8 mouse cellular contexts compared by ENCODE assay signal in genomic region chr10:81518546-81518945, GRCm38 (mm10). TPM values are rescaled to one million over a fixed set of nuclear protein-coding genes. Genes with fewer than 3 reads are reported as not detected.
DNase-seq lines count a peak whose midpoint lies in the region; ATAC-seq and TF ChIP-seq lines count a peak whose summit lies in the region.

No protein-coding gene starts in this region.

- DNase-seq in heart, adult 2 months: peak; percentile 68 to 78
- DNase-seq in heart, embryonic 10.5 days (ENCODE audit: low spot score): no peak
- DNase-seq in CD4-positive, CD25-positive, alpha-beta regulatory T cell, adult 2 months (ENCODE audit: low read depth, low spot score): peak; percentile 87
- peak; percentile 76 for DNase-seq in adrenal gland, postnatal 25 days
- peak; percentile 80 for DNase-seq in gastrocnemius, adult 2 months
- peak; percentile 79 for DNase-seq in kidney, postnatal 14 days
- peak; percentile 86 for DNase-seq in testis, postnatal 10 days (ENCODE audit: low spot score)

- H3K36me3 ChIP-seq in heart, adult 2 months (ENCODE audit: control insufficient read depth, insufficient read depth, low read length): no peaks in the 10 kb centered on the region
- H3K36me3 ChIP-seq in heart, embryonic 10.5 days: peaks cover 9% of the 10 kb centered on the region

- TF ChIP-seq CTCF in heart, adult 2 months (IDR thresholded peaks at IDR 0.05): peak; percentile 92
- peak; percentile 87 for TF ChIP-seq CTCF in gastrocnemius, adult 2 months (IDR thresholded peaks at IDR 0.05)

- H3K9me3 ChIP-seq in heart, embryonic 10.5 days: no peaks in the 10 kb centered on the region

- ATAC-seq in megakaryocyte, adult 5-6 weeks (ENCODE audit: poor library complexity, severe bottlenecking): peak; percentile 42

- no peak overlapping the region for H3K27ac ChIP-seq in heart, adult 2 months
- H3K27ac ChIP-seq in heart, embryonic 10.5 days: no peak overlapping the region
- H3K27ac ChIP-seq in gastrocnemius, adult 2 months: no peak overlapping the region

- no peak overlapping the region for H3K4me3 ChIP-seq in heart, adult 2 months
- H3K4me3 ChIP-seq in heart, embryonic 10.5 days: no peak overlapping the region
- no peak overlapping the region for H3K4me3 ChIP-seq in gastrocnemius, adult 2 months

- no peaks in the 10 kb centered on the region for H3K79me2 ChIP-seq in heart, adult 2 months (replicated peaks; ENCODE audit: control insufficient read depth, insufficient read depth, low read length)

- H3K4me1 ChIP-seq in heart, adult 2 months (ENCODE audit: control insufficient read depth, insufficient read depth, low read length): peaks cover 6% of the 10 kb centered on the region
- H3K4me1 ChIP-seq in heart, embryonic 10.5 days: peaks cover 8% of the 10 kb centered on the region

- H3K27me3 ChIP-seq in heart, adult 2 months (ENCODE audit: control insufficient read depth, insufficient read depth, low read length): no peaks in the 10 kb centered on the region
- peaks cover 4% of the 10 kb centered on the region; the same call in 1 of the 2 replicates for H3K27me3 ChIP-seq in heart, embryonic 10.5 days (ENCODE audit: insufficient read depth, poor library complexity, severe bottlenecking)

- intact Hi-C loops in heart, adult 2 months (cut with DNase I): loop anchor here (5.0 kb wide), 1 partner anchor 34 kb away; no protein-coding TSS in a partner anchor
- intact Hi-C loops in gastrocnemius, adult 2 months (cut with DNase I): loop anchor here (5.0 kb wide), 1 partner anchor 34 kb away; no protein-coding TSS in a partner anchor

- H3K9ac ChIP-seq in heart, adult 2 months (ENCODE audit: low read depth, low read length): no peak overlapping the region

- WGBS in heart, adult 2 months: 21% methylated on average over 4 of the region's 4 CpGs
- 15% methylated on average over 4 of the region's 4 CpGs for WGBS in heart, embryonic 10.5 days

- no peak for TF ChIP-seq EP300 in heart, adult 2 months (IDR thresholded peaks at IDR 0.05; ENCODE audit: insufficient read depth, low read depth, low read length)

- no peak for TF ChIP-seq POLR2A in heart, adult 2 months (IDR thresholded peaks at IDR 0.05; ENCODE audit: insufficient read depth, low read depth, low read length)

RNA-seq across cellular contexts. Expression of gene Gna15, which starts 5.5 kb away (rescaled TPM):
- 1 to 10 TPM; 1.1 to 1.5 TPM for total RNA-seq in heart, adult 2 months (2021)
- polyA plus RNA-seq in heart, adult 2 months (2012; rRNA removed): 1.1 and 1.2 TPM in 2 replicates
- polyA plus RNA-seq in heart, embryonic 10.5 days (2016; fragmentation: Nextera tagmentation; extraction: Ambion mirVana): 2.8 and 4.8 TPM in 2 replicates
- 0.61 TPM in 1 of 2 replicates, not detected in the other for total RNA-seq in adrenal gland, postnatal 25 days (2021)
- under 1 TPM; 0.26 to 0.53 TPM for total RNA-seq in gastrocnemius, adult 2 months (2021)
- total RNA-seq in megakaryocyte, adult 5-6 weeks (2015): 34.3 and 35.9 TPM in 2 replicates
- 31.5 and 42.4 TPM in 2 replicates for total RNA-seq in megakaryocyte, adult 5-6 weeks (2017)

RNA-seq across cellular contexts. Expression of gene S1pr4, which starts 18.6 kb away (rescaled TPM):
- total RNA-seq in heart, adult 2 months (2021): 1 to 10 TPM in 1 of 2 experiments, under 1 TPM in 1; 0.81 to 1.1 TPM
- 2.0 and 3.1 TPM in 2 replicates for polyA plus RNA-seq in heart, adult 2 months (2012; rRNA removed)
- 0.46 and 0.83 TPM in 2 replicates for polyA plus RNA-seq in heart, embryonic 10.5 days (2016; fragmentation: Nextera tagmentation; extraction: Ambion mirVana)
- total RNA-seq in adrenal gland, postnatal 25 days (2021): 0.85 and 1.4 TPM in 2 replicates
- total RNA-seq in gastrocnemius, adult 2 months (2021): 1 to 10 TPM in 1 of 2 experiments, under 1 TPM in 1; 0.97 to 1.2 TPM
- total RNA-seq in megakaryocyte, adult 5-6 weeks (2015): 22.8 and 23.9 TPM in 2 replicates
- total RNA-seq in megakaryocyte, adult 5-6 weeks (2017): 28.1 and 29.3 TPM in 2 replicates

RNA-seq across cellular contexts. Expression of gene Ncln, which starts 22.4 kb away (rescaled TPM):
- total RNA-seq in heart, adult 2 months (2021): 10 to 100 TPM; 68.6 to 74.2 TPM
- polyA plus RNA-seq in heart, adult 2 months (2012; rRNA removed): 107 and 116 TPM in 2 replicates
- polyA plus RNA-seq in heart, embryonic 10.5 days (2016; fragmentation: Nextera tagmentation; extraction: Ambion mirVana): 75.3 and 86.1 TPM in 2 replicates
- total RNA-seq in adrenal gland, postnatal 25 days (2021): 120 and 128 TPM in 2 replicates
- 10 to 100 TPM; 38.3 to 44.8 TPM for total RNA-seq in gastrocnemius, adult 2 months (2021)
- 55.8 and 62.8 TPM in 2 replicates for total RNA-seq in megakaryocyte, adult 5-6 weeks (2015)
- total RNA-seq in megakaryocyte, adult 5-6 weeks (2017): 72.4 and 76.3 TPM in 2 replicates

RNA-seq across cellular contexts. Expression of gene Gna11, which starts 26.4 kb away (rescaled TPM):
- 10 to 100 TPM; 46.6 to 53.5 TPM for total RNA-seq in heart, adult 2 months (2021)
- polyA plus RNA-seq in heart, adult 2 months (2012; rRNA removed): 68.0 and 81.9 TPM in 2 replicates
- polyA plus RNA-seq in heart, embryonic 10.5 days (2016; fragmentation: Nextera tagmentation; extraction: Ambion mirVana): 73.2 and 79.1 TPM in 2 replicates
- 76.8 and 77.9 TPM in 2 replicates for total RNA-seq in adrenal gland, postnatal 25 days (2021)
- total RNA-seq in gastrocnemius, adult 2 months (2021): 10 to 100 TPM; 25.7 to 30.3 TPM
- 4.9 and 7.8 TPM in 2 replicates for total RNA-seq in megakaryocyte, adult 5-6 weeks (2015)
- total RNA-seq in megakaryocyte, adult 5-6 weeks (2017): 7.1 and 8.1 TPM in 2 replicates

RNA-seq across cellular contexts. Expression of gene Celf5, which starts 36.0 kb away (rescaled TPM):
- under 1 TPM in 1 of 2 experiments, not detected in 1; 0.16 TPM for total RNA-seq in heart, adult 2 months (2021)
- polyA plus RNA-seq in heart, adult 2 months (2012; rRNA removed): 0.39 and 0.73 TPM in 2 replicates
- polyA plus RNA-seq in heart, embryonic 10.5 days (2016; fragmentation: Nextera tagmentation; extraction: Ambion mirVana): 0.10 and 0.18 TPM in 2 replicates
- 0.43 and 1.2 TPM in 2 replicates for total RNA-seq in adrenal gland, postnatal 25 days (2021)
- under 1 TPM in 1 of 2 experiments, not detected in 1; 0.17 TPM for total RNA-seq in gastrocnemius, adult 2 months (2021)
- not detected in 2 replicates for total RNA-seq in megakaryocyte, adult 5-6 weeks (2015)
- total RNA-seq in megakaryocyte, adult 5-6 weeks (2017): 0.24 TPM in 1 of 2 replicates, not detected in the other

Comparison
In these comparisons a context has a peak if more than half of its experiments do, and no peak if none do; other contexts are left out.
1. RNA of gene Gna15, which starts 5.5 kb away (total RNA-seq): 31.5 to 42.4 TPM in megakaryocyte, adult 5-6 weeks; 1.1 to 1.5 TPM in heart, adult 2 months, 0.61 TPM in adrenal gland, postnatal 25 days and 0.26 to 0.53 TPM in gastrocnemius, adult 2 months; every median in the first group is over 10 times any median in the second.